ENCODE assay signal across 20 mouse cellular contexts in genomic region chr16:38958801-38959200, GRCm38 (mm10).
DNase-seq lines count a peak whose midpoint lies in the region; ATAC-seq lines count a peak whose summit lies in the region.
"Had no signal": no experiment of that assay in that cellular context is flagged by ENCODE, and none has a peak within 500 bp of the region (broad histone marks: within the 10 kb centered on the region; RNA-seq: fewer than 3 reads in every experiment).

No protein-coding gene starts in this region.

- peak; percentile 28 for ATAC-seq in frontal cortex, adult (ENCODE audit: low TSS enrichment)
- ATAC-seq: forebrain, embryonic 16.5 days; hindbrain, embryonic 16.5 days; intestine, embryonic 15.5 days; Patski had no signal

- no peak for DNase-seq in frontal cortex, postnatal 36 days (ENCODE audit: low spot score in 2 of 2)
- peak; percentile 73 for DNase-seq in layer of hippocampus, adult 9-11 months
- no peak for DNase-seq in layer of hippocampus, postnatal 14 days (ENCODE audit: low spot score in 2 of 2)
- peak; percentile 49 to 66 for DNase-seq in right cerebral cortex, adult 2 months (ENCODE audit: low spot score in 2 of 2)
- no peak for DNase-seq in right cerebral cortex, postnatal 25 days
- DNase-seq in telencephalon, adult 2 months (ENCODE audit: low read depth, low spot score): peak; percentile 60
- DNase-seq in cerebellum, adult 18-20 months: no peak
- DNase-seq: adrenal gland, postnatal 14 days; B cell, adult 2 months; cerebellum, adult 11-12 months; cerebellum, adult 9-10 months; cerebellum, postnatal 14 days; gastrocnemius, postnatal 25 days; heart, adult 2 months; heart, postnatal 14 days had no signal

Comparison
In these comparisons a context has a peak if more than half of its experiments do, and no peak if none do; other contexts are left out.
1. DNase-seq: peak in layer of hippocampus, adult 9-11 months (single experiment), right cerebral cortex, adult 2 months (2 of 2) and telencephalon, adult 2 months (single experiment); none in frontal cortex, postnatal 36 days (0 of 2), layer of hippocampus, postnatal 14 days (0 of 2), right cerebral cortex, postnatal 25 days (single experiment) and cerebellum, adult 18-20 months (0 of 2).